Mouse (Mus musculus): ENCODE measurements around the gene Nkapd1. TPM values are rescaled to one million over a fixed set of nuclear protein-coding genes. Genes with fewer than 3 reads are reported as not detected.

Gene Nkapd1
- polyA plus RNA-seq, 1 experiment from 2014 or later: 15.1 TPM

DNA sequence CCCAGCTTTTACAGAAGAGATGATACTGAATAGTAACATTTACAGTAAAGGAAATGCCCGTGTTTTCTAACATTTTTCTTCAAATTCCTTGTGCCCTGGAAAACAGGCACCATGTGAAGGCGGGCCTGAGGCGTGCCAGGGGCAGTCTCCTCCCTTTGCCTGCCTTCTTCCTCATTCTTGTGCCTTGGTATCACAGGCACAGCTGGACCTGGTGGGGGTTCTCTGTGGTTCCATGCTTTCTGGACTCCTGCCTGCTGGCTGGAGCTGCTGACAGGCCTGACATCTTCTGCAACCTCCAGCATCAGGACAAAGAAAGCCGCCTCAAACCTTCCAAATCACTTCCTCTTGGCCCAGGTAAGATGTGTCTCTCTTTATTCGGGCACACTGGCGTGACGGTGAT is 52.1 kb downstream of the Nkapd1 start:
- Histone ChIP-seq H3K27ac (replicated peaks) (no peak overlapping the region), H3K4me3 (no peak overlapping the region), H3K9ac (no peak overlapping the region), H3K4me2 (no peak overlapping the region), H3K9me3 (0 out of 2 replicates have a peak, but pooled peaks cover 4% of the 10 kb centered on the region), H3K36me3 (no peaks in the 10 kb centered on the region), H3K4me1 (peaks cover 12% of the 10 kb centered on the region), H3K27me3 (replicated peaks) (no peaks in the 10 kb centered on the region)
- ATAC-seq (ENCODE audit: extremely low read depth, insufficient number of reproducible peaks, low FRiP score, low TSS enrichment): no peak
- WGBS: 63% methylated on average over 7 of the region's 7 CpGs

DNA sequence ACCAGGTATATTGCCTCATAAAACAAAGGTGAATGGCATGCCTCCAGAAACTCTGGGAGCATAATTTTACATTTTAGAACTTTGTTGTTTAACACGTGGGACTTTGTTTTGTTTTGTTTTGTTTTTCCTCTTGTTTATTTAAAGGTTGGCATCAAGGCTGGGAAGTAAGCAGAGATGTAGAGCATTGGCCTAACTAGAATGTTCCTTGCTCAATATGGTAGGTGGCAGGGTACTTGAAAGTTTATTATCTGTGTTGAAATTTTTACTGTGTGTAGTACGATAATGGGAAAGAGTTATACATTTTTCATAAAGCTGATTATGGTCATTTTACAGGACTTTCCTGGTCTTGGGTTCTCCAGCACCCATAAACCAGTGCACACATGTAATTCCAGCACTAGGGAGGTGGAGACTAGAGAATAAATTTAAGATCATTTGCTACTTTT is 55.3 kb downstream of the Nkapd1 start:
- no peak overlapping the region for H3K9ac ChIP-seq
- H3K27ac ChIP-seq (replicated peaks): no peak overlapping the region
- WGBS: 75% methylated on average over 2 of the region's 2 CpGs
- peaks cover 12% of the 10 kb centered on the region for H3K4me1 ChIP-seq
- no peak overlapping the region for H3K4me2 ChIP-seq
- no peak for ATAC-seq (ENCODE audit: extremely low read depth, insufficient number of reproducible peaks, low FRiP score, low TSS enrichment)
- no peaks in the 10 kb centered on the region for H3K27me3 ChIP-seq (replicated peaks)
- H3K4me3 ChIP-seq: no peak overlapping the region
- H3K9me3 ChIP-seq: 0 out of 2 replicates have a peak, but pooled peaks cover 4% of the 10 kb centered on the region
- no peaks in the 10 kb centered on the region for H3K36me3 ChIP-seq

GRCm38 (mm10) chr9:50561145-50561917 is 55.9 kb downstream of the Nkapd1 start, which contains the start of gene Tex12:
Gene Tex12, minus strand, starts transcription at chr9:50561325.
- 0 out of 2 replicates have a peak, but pooled peaks cover 4% of the 10 kb centered on the region for H3K9me3 ChIP-seq
- no peak within 1 kb of the TSS for H3K4me3 ChIP-seq
- H3K27me3 ChIP-seq (replicated peaks): no peaks in the 10 kb centered on the region
- no peaks in the 10 kb centered on the region for H3K36me3 ChIP-seq
- H3K27ac ChIP-seq (replicated peaks): no peak within 1 kb of the TSS
- ATAC-seq (ENCODE audit: extremely low read depth, insufficient number of reproducible peaks, low FRiP score, low TSS enrichment): no peak
- peaks cover 12% of the 10 kb centered on the region for H3K4me1 ChIP-seq
- no peak within 1 kb of the TSS for H3K4me2 ChIP-seq
- no peak within 1 kb of the TSS for H3K9ac ChIP-seq
- 80% methylated on average over 38 of the region's 38 CpGs for WGBS

Other genes with a start within 250 kb of the Nkapd1 start
- gene Plet1, start 122.9 kb downstream of the Nkapd1 start, polyA plus RNA-seq (2015; fragmentation: Nextera tagmentation; extraction: Ambion mirVana): 0.14 and 0.19 TPM in 2 replicates
- 76.0 and 79.3 TPM in 2 replicates for gene Pts, start 88.7 kb downstream of the Nkapd1 start, polyA plus RNA-seq (2015; fragmentation: Nextera tagmentation; extraction: Ambion mirVana)
- 5.5 and 7.1 TPM in 2 replicates for gene Il18, start 62.6 kb downstream of the Nkapd1 start, polyA plus RNA-seq (2015; fragmentation: Nextera tagmentation; extraction: Ambion mirVana)
- 0.20 TPM in 1 of 2 replicates, not detected in the other for gene Bco2, start 62.3 kb downstream of the Nkapd1 start, polyA plus RNA-seq (2015; fragmentation: Nextera tagmentation; extraction: Ambion mirVana)
- gene Tex12, start 56.1 kb downstream of the Nkapd1 start, polyA plus RNA-seq (2015; fragmentation: Nextera tagmentation; extraction: Ambion mirVana): not detected in 2 replicates
- 568 and 646 TPM in 2 replicates for gene Sdhd, start 13.7 kb downstream of the Nkapd1 start, polyA plus RNA-seq (2015; fragmentation: Nextera tagmentation; extraction: Ambion mirVana)
- gene Timm8b, start 13.6 kb downstream of the Nkapd1 start, polyA plus RNA-seq (2015; fragmentation: Nextera tagmentation; extraction: Ambion mirVana): 247 and 287 TPM in 2 replicates
- 1.8 and 3.2 TPM in 2 replicates for gene Pih1d2, start 143 bp downstream of the Nkapd1 start, polyA plus RNA-seq (2015; fragmentation: Nextera tagmentation; extraction: Ambion mirVana)
- 106 and 116 TPM in 2 replicates for gene Dlat, start 42.3 kb upstream of the Nkapd1 start, polyA plus RNA-seq (2015; fragmentation: Nextera tagmentation; extraction: Ambion mirVana)
- gene Dixdc1, start 122.1 kb upstream of the Nkapd1 start, polyA plus RNA-seq (2015; fragmentation: Nextera tagmentation; extraction: Ambion mirVana): 7.5 and 8.1 TPM in 2 replicates
- gene 2310030G06Rik, start 129.1 kb upstream of the Nkapd1 start, polyA plus RNA-seq (2015; fragmentation: Nextera tagmentation; extraction: Ambion mirVana): 9.7 and 10.2 TPM in 2 replicates
- gene Cryab, start 133.9 kb upstream of the Nkapd1 start, polyA plus RNA-seq (2015; fragmentation: Nextera tagmentation; extraction: Ambion mirVana): 1,022 and 1,124 TPM in 2 replicates
- gene Hspb2, start 134.9 kb upstream of the Nkapd1 start, polyA plus RNA-seq (2015; fragmentation: Nextera tagmentation; extraction: Ambion mirVana): 260 and 319 TPM in 2 replicates
- gene Fdxacb1, start 150.8 kb upstream of the Nkapd1 start, polyA plus RNA-seq (2015; fragmentation: Nextera tagmentation; extraction: Ambion mirVana): 8.2 and 8.5 TPM in 2 replicates
- 27.3 and 31.9 TPM in 2 replicates for gene Alg9, start 157.6 kb upstream of the Nkapd1 start, polyA plus RNA-seq (2015; fragmentation: Nextera tagmentation; extraction: Ambion mirVana)
- 24.5 and 25.9 TPM in 2 replicates for gene 1110032A03Rik, start 158.1 kb upstream of the Nkapd1 start, polyA plus RNA-seq (2015; fragmentation: Nextera tagmentation; extraction: Ambion mirVana)
- 46.3 and 48.6 TPM in 2 replicates for gene Ppp2r1b, start 227.8 kb upstream of the Nkapd1 start, polyA plus RNA-seq (2015; fragmentation: Nextera tagmentation; extraction: Ambion mirVana)